Mouse (Mus musculus) forelimb bud, embryonic 11.5 days (tissue): Measurements from ENCODE around the gene Arhgap29.

Experiments used
- DNase-seq: peaks from one replicate; pipeline ENCODE4 v3.0.0-alpha.2; 2012; ENCODE audit warnings: low read depth, low spot score

Arhgap29 gene

DNA sequence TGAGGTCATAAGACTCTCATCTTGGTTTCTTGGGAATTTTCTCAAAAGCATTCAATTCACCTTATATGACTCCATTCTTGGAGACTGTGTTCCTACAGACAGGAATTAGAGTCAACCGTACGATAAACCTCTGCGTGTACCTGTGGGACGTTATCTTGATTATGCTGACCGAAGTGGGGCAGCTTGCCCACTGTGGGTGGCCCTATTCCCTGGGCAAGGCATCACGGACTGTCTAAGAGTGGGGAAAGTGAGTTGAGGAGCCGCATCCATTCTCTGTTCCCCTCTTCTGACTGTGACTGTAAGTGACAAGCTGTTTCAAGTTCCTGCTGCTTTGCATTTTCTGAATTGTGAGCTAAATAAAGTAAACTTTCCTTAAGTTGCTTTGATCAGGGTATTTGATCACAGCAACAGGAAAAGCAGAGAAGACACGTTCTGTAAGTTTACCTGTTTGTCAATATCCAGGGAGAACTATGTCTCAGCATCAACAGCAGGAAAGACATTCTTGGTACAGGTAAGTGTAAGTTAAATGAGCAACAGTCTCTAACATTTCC is at the start of gene Arhgap29:
Gene Arhgap29, plus strand, starts transcription at position 501 of the 551 bp plus-strand sequence.
- DNase-seq, result no peak

DNA sequence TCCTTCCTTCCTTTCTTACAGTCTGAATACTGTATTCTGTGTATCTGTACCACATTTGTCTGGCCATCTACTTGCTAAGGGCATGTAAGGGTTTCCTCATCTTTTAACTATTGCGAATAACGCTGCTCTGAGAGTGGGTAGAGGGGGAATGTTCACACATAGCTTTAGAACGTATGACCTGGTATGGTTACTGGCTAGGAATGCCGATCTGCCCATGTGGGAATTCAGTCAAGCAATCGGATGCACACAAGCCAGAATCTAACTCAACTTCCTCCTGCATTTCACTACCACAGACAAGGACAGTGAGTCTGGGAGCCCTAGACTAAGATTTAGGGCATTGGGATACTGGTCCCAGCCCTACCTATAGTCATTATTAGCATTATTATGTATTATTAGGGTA is 49.6 kb upstream of the Arhgap29 start:
- no peak for DNase-seq

DNA sequence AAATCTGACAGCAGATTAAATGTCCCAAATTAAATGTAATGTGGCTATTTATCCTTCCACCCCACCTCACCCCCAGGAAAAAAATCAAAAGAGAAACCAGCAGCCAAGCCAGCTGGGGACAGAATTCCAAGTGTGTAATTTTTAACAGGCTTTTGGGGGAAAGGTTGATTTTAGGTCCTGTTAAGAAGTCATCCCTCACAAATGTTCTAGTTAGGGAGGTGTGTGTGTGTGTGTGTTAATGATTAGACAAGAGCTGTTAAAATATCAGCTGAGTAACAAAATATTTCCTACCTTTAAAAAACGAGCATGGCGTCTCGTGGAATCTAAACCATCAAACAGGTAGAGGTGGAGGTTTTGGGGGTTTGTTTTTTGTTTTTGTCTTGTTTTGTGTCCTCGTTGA is 49.1 kb upstream of the Arhgap29 start:
- no peak for DNase-seq

DNA sequence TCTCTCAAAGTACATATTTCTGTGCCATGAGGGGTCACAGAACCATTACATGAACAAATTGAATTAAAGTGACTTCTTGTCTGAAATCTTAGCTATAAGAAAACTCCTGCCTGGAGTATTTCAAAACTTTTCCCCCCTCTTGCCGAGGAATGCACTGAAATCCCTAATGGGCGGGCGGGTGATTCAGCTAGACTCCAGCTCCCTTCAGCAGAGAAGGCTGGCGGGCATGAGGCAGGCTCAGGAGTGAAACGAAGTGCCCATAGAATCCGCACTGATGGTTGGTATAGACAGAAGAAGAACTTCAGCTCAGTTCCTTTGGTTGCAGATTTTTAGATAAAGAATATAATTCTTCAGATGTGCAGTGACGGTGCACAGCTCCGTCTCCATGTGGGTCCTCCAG is 48.6 kb upstream of the Arhgap29 start:
- no peak for DNase-seq

DNA sequence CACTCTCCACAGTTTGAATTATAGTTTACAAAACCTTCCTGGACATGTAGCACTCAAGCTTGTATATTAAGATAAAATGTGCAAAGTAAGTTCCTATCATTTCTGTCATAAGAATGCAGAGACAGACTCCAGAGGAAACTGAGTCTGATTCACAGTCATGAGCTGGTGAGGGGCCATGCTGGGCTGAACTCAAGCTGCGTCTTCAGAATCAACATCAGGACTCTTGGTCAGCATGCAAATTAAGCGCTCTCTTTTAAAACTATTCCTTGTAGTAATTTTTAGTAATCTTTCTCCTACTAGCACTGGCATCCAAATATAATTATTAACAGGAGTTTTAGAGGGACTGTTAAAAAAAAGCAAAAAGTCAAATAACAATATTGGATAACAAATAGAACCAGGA is 47.9 kb upstream of the Arhgap29 start:
- DNase-seq, result no peak

DNA sequence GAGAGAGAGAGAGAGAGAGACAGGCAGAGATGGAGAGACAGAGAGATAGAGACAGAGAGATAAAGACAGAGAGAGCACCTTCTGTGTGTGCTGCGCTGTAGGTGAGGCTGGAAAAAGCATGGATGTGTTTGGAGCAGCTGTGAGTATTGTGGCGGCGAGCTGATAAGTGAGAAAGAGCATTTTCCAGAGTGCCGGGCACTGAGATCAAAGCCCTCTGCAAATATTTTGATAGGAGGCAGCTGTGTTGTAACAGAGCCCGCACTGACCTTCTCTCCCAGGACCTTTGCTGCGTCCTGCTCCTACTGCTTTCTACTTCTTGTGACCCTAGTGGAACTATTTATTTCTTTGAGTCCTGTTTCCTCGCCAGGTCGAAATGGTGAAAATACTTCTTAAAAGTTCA is 45.7 kb upstream of the Arhgap29 start:
- no peak for DNase-seq

DNA sequence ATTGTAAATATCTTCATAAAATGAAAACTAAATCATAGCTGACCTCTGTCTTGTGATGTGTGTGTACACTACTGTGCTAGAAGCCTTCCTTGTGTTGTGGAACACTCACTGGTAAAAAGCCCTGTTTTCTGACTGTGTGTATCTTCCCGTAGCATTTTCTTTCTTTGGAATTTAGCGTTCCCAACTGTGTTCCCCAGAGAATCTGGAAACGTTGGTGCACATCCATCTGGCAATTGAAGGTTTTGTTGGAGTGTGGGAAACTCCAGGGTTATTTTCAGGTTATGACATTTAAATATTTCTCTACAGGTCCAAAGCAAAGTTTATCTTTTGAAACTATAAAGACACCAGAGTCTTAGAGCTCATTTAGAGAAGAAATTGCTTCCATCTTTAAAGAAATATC is 43.2 kb upstream of the Arhgap29 start:
- DNase-seq, result no peak

DNA sequence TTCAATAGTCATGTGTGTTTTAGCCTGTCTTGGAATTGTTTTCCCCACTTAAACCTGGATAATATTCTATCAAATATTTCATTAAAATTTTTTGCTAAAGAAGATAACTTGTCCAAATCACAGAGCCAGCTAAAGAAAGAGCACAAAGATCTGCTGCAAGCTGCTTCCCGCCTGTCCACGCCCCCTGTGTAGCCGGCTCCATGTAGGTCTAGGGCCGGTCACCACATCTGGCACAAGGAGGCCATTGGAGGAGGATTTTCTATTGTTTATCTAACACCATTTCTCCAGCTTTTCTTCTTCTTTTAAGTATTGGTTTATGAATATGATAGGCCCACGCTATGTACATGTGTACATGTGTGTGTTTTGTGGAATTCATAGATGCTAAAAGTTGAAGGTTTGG is 38.9 kb upstream of the Arhgap29 start:
- DNase-seq, result no peak

DNA sequence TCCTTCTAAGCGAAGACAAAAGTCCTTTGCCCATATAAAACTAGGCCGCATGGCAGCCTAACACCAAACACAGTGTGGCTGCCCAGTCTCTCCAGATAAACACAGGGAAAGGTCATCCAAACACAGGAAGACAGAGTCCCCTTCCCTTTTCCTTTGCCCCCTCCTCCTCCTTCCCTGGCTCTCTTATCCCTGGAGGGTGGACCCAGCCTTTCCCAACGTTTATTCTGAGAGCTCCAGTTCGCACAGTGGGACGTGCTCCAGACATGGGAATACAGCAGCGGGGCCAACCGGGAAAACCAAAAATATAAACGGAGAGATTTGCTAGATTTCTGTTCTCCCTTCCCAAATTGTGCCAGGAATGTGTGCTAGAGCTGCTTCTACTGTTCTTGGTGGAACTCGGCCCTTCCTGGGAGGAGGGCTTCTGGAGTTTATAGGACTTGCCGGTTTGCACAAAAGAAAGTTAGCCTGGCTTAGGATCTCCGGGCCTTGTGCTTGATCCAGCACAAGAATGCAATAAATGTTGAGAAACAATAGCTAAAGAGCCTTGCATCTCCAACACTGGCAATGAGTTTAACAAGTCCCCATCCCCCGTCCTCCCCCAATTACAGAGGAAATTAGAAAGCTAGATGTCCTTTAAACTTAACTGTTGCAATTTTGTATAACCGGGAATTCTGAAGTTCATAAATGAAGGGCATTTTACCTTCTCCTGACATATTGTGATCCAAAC is 37.7 kb upstream of the Arhgap29 start:
- DNase-seq, result no peak

DNA sequence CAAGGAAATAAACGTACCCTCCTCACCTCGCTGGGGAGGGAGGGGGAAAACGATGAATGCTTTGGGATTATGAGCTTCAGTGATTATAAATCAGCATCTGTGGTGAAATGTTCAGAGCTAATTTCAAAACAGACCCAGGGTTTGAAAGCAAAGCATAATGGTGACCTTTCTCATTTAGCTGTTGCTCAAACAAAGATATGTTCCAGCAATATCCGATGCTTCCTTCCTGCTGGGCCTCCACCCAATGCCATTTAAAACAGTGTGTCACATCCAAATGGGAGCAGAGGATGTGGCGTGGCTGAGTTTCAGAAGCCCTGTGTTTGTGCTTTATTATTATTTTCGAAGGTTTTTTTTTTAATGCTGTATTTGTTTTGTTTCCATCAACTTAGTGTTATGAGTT is 37.1 kb upstream of the Arhgap29 start:
- no peak for DNase-seq

DNA sequence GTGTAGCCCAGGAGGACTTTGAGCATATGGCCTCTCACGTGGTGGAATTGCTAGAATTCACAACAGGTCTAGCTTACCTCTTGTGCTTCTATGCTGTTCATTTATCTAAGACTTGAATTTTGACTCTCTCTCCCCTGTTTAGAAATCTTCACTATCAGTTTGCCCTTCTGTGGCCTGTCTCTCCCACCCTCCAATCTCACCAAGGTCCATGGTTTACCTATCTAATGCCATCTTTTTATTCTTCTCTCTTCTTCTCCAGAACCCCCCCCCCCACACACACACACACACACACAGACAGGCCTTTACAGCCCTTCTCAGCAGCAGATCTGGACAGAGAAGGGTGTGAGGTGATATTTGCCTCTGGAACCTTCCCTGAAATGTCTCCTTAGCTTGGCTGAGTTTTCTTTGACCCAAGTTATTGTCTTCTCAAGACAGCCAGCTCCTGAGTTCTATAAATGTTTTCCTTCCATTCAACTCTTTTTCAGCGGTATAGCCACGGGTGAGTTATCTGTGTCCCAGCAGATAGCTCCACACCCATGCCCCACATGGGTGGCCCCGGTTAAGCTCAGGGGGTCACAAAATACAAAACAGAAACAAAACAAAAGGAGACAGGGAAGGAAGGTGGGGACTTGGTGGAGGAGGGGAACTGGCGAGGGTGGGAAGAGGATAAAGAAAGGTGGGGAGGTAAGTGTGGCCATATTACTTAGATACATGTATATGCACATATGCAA is 35.4 kb upstream of the Arhgap29 start:
- no peak for DNase-seq

DNA sequence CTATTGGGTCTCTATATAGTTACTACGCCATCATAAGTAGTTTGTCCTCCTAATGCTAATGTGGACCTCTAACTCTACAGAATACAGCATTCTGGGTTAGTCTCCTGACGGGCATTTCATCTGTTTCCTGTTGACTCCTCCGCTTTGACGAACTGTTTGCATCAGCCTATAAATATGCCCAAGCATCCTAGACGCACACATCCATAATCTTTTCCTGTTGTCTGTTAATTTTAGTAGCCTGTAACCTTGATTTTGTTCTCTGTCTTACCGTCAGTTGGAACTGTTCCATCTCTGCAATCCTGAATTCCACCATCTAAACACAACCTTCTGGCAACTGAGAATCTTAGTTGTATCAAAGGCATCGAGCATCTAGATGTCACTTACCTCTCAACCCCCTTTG is 34.7 kb upstream of the Arhgap29 start:
- DNase-seq, result no peak

DNA sequence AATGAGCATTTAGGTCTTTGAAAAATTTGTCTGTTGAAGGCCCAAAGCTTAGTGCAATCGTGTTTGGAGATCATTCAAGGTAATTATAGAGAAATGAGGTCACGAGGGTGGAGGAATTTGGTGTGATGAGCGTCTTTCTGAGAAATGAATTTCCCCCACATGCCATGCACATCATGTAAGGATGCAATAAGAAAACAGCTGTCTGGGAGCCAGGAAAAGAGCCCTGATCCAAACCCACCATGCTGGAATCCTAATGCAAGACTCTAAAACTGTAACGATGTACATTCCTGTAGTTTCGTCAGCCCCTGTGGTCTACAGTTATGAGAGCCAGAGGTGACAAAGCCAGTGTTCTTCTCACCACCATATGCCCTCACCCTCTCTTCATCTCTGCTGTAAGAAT is 32.4 kb upstream of the Arhgap29 start:
- no peak for DNase-seq

DNA sequence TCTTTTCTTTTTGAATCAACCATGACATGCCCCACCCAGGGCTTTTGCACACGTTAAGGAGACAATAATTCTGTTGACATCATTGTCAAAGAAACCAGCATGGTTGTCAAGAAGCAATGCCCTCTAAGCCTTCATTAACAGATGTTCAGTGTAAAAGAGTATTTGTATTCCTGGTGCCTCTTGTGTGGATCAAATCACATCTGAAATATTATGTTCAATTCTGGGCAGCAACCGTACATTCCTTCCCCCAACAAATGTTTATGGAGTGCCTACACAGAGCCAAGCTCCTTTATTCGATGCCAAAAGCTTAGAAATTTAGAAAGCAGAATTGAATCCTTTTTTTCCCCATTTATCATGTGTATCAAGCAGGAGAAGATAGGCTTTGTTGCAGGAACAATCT is 31.6 kb upstream of the Arhgap29 start:
- no peak for DNase-seq

DNA sequence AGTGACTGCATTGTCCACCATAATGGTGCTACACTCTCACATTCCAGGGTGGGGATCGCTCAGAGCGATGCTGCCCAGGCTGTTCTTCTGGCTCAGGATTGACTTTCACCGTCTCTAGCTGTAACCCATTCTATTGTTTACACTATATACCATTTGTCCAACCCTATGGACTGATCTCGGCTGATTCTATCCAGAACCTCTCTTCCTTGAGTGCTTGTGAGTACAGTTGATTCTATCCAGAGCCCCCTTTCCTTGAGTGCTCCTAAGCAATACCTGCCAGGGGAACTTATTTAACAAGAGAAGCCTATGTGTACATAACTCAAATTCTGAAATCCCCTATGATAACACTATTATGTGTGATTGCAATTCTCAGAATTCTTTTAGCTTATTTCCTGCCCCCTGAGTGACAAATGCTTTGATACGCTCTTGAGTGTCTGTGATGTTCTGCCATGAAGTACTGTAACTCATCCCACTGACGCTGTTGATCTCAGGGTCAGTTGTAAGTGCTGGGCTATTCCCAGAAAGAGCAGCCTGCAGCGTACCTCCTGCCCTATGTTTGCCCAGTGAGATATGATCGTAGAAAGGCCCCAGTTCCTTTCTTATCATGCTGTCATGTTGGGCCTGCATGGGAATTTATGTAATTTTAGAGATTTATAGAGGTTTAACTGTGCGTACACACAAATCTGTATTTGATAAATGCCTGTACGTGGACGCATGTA is 27.4 kb upstream of the Arhgap29 start:
- DNase-seq, result no peak

DNA sequence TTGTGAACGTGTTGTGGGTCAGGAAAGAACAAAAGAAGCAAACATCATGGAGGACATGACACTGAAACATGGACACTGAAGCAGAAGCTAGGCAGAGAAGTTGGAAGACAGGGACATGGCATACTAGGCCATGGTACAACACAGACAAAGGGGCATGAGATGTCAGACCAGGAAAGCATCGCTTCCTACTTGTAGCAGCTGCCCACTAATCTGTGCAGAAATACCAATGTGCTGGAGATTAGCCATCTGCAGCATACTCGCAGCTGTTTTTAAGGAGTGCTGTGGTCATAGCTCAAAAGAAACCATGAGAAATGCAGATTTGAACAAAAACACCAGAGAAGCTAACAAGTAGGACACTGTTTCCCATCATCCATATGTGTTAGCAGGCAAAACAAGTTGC is 24.7 kb upstream of the Arhgap29 start:
- no peak for DNase-seq

DNA sequence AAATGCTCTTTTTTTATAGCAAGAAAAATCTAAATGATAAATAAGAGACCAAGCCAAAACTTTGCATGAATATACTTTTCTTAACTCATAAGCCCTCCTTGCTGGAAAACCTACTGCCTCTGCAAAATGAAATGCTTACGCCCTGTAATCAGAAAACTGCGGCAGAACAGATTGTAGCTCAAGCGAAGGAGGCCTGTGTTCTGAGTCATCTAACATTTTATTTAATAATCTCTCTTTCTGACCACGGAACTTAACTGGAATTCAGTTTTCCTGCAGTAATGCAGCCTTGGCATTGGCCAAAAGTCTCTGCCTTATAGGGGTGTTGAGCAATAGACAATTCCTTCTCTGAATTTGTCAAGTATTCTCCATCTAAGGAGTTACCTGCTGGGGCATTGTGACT is 19.5 kb upstream of the Arhgap29 start:
- DNase-seq, result no peak

DNA sequence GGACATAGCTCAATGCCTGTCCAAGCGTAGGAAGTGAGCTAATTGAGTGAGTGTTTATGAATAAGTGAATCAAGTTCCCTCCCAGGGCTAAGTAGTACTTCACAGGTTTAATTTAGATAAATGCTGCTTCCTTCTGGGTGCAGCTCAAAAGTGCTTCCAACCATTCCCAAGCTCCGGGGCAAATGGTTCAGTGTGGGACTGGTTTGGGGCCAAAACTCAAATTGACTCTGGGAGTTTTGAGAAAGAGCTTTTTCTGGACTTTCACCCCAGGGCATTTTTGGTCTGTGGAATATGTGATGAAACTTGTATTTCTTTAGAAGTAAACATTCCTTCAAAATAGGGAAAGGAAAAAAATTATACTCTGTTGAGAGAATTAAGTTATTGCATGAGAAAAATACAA is 16.1 kb upstream of the Arhgap29 start:
- no peak for DNase-seq

DNA sequence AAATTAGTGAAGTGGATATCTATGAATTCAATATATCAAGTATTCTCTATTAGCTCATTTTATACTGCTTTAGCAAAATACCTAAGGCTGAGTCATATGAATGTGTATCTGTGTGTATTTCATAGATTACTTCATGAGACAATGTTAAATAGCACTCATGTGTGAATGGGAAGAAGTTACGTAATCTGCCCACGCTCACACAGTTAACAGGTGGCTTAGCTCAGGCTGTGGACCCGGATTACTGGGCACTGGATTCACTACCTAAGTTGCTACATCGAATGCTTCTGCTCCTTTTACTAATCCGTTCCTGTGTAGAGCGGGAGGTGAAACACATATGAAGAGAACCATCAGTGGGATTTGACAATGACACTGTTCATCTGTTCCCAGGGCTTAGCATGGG is 15.3 kb upstream of the Arhgap29 start:
- no peak for DNase-seq

DNA sequence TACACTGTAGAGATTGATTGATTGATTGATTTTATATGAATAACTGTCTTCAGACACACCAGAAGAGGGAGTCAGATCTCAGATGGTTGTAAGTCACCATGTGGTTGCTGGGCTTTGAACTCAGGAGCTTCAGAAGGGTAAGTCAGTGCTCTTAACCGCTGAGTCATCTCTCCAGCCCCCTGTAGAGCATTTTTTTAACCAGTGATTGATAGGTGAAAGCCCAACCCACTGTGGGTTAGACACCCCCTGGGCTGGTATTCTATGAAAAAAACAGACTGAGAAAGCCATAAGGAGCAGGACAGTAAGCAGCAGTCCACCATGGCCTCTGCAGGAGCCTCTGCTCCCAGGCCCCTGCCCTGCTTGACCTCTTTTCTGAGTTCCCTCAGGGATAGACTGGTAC is 12.7 kb upstream of the Arhgap29 start:
- DNase-seq, result no peak

DNA sequence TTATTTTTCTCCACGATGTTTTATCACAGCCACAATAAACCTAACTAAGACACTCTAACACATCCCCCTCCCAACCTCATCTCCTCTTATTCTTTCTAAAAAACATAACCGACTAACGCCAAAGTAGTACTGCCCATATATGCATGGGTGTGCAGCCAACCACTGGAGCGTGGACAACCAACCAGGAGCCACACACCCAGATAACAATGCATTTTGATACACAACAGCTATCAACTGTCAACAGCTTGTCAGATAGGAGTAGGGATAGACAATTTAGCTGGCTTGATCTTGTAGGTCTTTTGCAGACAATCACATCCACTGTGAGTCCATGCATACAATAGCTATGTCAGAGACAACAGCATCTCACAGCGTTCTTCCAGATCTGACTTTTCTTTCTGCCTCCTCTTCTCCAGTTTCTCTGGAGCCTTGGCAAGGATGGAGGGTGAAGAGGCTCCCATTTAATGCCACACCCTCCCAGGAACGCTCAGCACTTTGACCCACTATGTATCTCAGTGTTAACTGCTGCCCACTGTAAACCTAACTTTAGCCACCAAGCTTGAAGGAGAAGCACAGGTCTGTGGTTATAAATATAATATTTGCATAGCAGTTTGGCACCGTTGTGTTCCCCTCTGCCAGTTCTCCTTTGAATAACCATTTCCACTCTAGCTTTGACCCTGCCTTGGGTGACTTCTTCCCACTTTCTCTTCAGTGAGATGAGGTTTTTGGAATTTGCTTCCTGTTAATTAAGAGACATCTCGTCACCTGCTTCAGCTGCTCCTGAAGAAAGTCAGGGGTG is 12.0 kb upstream of the Arhgap29 start:
- no peak for DNase-seq
